20 mouse cellular contexts compared by ENCODE assay signal in the genomic region with DNA sequence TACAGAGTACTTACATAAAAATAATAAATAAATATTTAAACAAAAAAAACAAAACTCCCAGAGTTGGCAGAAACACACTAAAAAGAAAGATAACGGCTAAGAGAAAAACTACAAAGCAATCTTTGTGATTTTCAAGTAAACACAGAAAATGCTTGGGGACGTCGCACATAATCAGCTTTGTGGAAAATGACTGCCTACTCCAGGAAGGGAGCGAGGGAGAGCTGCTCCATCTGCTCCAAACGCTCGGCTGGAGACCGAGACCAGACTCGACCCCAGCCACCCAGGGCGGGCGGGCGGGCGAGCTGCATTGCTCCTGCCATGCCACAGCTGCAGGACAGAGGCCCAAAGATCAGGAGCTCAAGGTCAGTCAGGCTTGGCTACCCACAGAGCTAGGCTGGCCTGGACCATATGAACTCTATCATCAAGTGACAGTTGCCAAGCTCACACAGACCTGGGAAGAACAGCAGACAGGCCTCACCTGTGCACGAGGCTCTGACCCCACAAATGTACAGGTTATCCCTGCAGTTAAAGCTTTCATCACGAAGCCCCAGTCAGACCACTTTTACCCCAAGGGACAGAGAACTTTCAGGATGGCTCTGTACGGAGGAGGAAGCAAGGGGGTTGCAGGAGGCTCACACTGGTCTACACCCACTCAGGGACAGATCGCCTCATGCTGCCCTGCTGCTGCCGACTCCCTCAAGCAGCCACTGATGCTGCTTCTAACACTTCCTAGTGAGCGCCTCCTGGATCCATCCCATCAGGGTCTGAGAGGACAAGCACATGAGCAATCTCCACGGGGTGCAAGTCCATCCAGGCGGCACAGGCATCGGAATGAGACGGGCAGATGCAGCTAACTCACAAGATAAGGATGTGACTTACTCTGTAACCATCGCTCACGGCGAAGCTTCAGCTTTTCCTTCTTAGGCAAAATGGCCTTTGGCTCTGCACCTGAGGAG. TPM values are rescaled to one million over a fixed set of nuclear protein-coding genes. Genes with fewer than 3 reads are reported as not detected.
DNase-seq lines count a peak whose midpoint lies in the region; ATAC-seq and TF ChIP-seq lines count a peak whose summit lies in the region.
"Had no signal": no experiment of that assay in that cellular context is flagged by ENCODE, and none has a peak within 500 bp of the region (broad histone marks: within the 10 kb centered on the region; RNA-seq: fewer than 3 reads in every experiment).

No protein-coding gene starts in this region.

- H3K36me3 ChIP-seq in hindbrain, postnatal 0 days (ENCODE audit: insufficient read depth, low read length), result peaks cover 19% of the 10 kb centered on the region; the same call in 1 of the 2 replicates
- H3K36me3 ChIP-seq in hindbrain, embryonic 12.5 days, result peaks cover 73% of the 10 kb centered on the region
- 0 out of 2 replicates have a peak, but pooled peaks cover 8% of the 10 kb centered on the region for H3K36me3 ChIP-seq in lung, postnatal 0 days (ENCODE audit: insufficient read depth, low read length)
- H3K36me3 ChIP-seq in forebrain, embryonic 14.5 days (ENCODE audit: control insufficient read depth, insufficient read depth, low read length), result peaks cover 74% of the 10 kb centered on the region

- no peaks in the 10 kb centered on the region for H3K9me3 ChIP-seq in hindbrain, postnatal 0 days (ENCODE audit: low read length)
- no peaks in the 10 kb centered on the region for H3K9me3 ChIP-seq in hindbrain, embryonic 12.5 days (replicated peaks)
- no peaks in the 10 kb centered on the region for H3K9me3 ChIP-seq in lung, postnatal 0 days (ENCODE audit: low read length)
- no peaks in the 10 kb centered on the region for H3K9me3 ChIP-seq in forebrain, embryonic 14.5 days (replicated peaks; ENCODE audit: control insufficient read depth, low read length)
- H3K9me3 ChIP-seq: embryonic facial prominence, embryonic 15.5 days; heart, embryonic 10.5 days; hindbrain, embryonic 10.5 days; limb, embryonic 15.5 days; midbrain, embryonic 10.5 days; stomach, embryonic 15.5 days had no signal

- 70% methylated on average over 25 of the region's 25 CpGs for WGBS in hindbrain, postnatal 0 days
- WGBS in hindbrain, embryonic 12.5 days, result 82% methylated on average over 25 of the region's 25 CpGs
- WGBS in lung, postnatal 0 days, result 61% methylated on average over 25 of the region's 25 CpGs
- 90% methylated on average over 25 of the region's 25 CpGs for WGBS in forebrain, embryonic 14.5 days

- TF ChIP-seq EP300 in lung, postnatal 0 days (IDR thresholded peaks at IDR 0.05), result peak; percentile 60; the same call in 1 of the 2 replicates

- H3K27ac ChIP-seq in hindbrain, postnatal 0 days, result peak overlapping the region; percentile 48; the same call in 1 of the 2 replicates
- H3K27ac ChIP-seq in hindbrain, embryonic 12.5 days, result no peak overlapping the region
- peak overlapping the region; percentile 43; the same call in 1 of the 2 replicates for H3K27ac ChIP-seq in layer of hippocampus, adult 2 months
- H3K27ac ChIP-seq in lung, postnatal 0 days (ENCODE audit: low read length), result peak overlapping the region; percentile 64
- no peak overlapping the region for H3K27ac ChIP-seq in forebrain, embryonic 14.5 days (ENCODE audit: low read depth, low read length)
- H3K27ac ChIP-seq: embryonic facial prominence, embryonic 15.5 days; gastrocnemius, adult 2 months; heart, embryonic 10.5 days; hindbrain, embryonic 10.5 days; limb, embryonic 15.5 days; midbrain, embryonic 10.5 days; stomach, embryonic 15.5 days had no signal

- H3K4me3 ChIP-seq in hindbrain, postnatal 0 days (ENCODE audit: low read length), result no peak overlapping the region
- H3K4me3 ChIP-seq in hindbrain, embryonic 12.5 days, result no peak overlapping the region
- no peak overlapping the region for H3K4me3 ChIP-seq in layer of hippocampus, adult 2 months
- no peak overlapping the region for H3K4me3 ChIP-seq in lung, postnatal 0 days (ENCODE audit: low read depth, low read length)
- no peak overlapping the region for H3K4me3 ChIP-seq in forebrain, embryonic 14.5 days (ENCODE audit: low read depth, low read length)
- H3K4me3 ChIP-seq: embryonic facial prominence, embryonic 15.5 days; gastrocnemius, adult 2 months; heart, embryonic 10.5 days; hindbrain, embryonic 10.5 days; limb, embryonic 15.5 days; midbrain, embryonic 10.5 days; stomach, embryonic 15.5 days had no signal

- no peak for DNase-seq in hindbrain, postnatal 0 days (ENCODE audit: low spot score)
- DNase-seq in layer of hippocampus, adult 2 months (ENCODE audit: low spot score in 2 of 2), result no peak
- no peak for DNase-seq in layer of hippocampus, adult 18-20 months (ENCODE audit: low spot score in 2 of 2)
- peak; percentile 81 for DNase-seq in lung, postnatal 0 days (ENCODE audit: low spot score)
- DNase-seq in lung, adult 18-20 months, result no peak
- DNase-seq in forebrain, embryonic 14.5 days (ENCODE audit: low spot score), result no peak
- DNase-seq: adrenal gland, adult 8-10 months; forebrain, postnatal 0 days; gastrocnemius, adult 2 months; kidney, postnatal 4 days; liver, postnatal 0 days; thymus, adult 18-20 months; thymus, postnatal 4 days had no signal

- no peaks in the 10 kb centered on the region for H3K4me1 ChIP-seq in hindbrain, postnatal 0 days (ENCODE audit: insufficient read depth, low read length)
- 0 out of 2 replicates have a peak, but pooled peaks cover 3% of the 10 kb centered on the region for H3K4me1 ChIP-seq in hindbrain, embryonic 12.5 days
- H3K4me1 ChIP-seq in lung, postnatal 0 days (ENCODE audit: insufficient read depth, low read depth, low read length), result no peaks in the 10 kb centered on the region
- H3K4me1 ChIP-seq in forebrain, embryonic 14.5 days (ENCODE audit: control insufficient read depth, insufficient read depth, low read length), result no peaks in the 10 kb centered on the region
- H3K4me1 ChIP-seq: embryonic facial prominence, embryonic 15.5 days; midbrain, embryonic 10.5 days had no signal

- no peaks in the 10 kb centered on the region for H3K27me3 ChIP-seq in hindbrain, postnatal 0 days (ENCODE audit: insufficient read depth, low read length)
- no peaks in the 10 kb centered on the region for H3K27me3 ChIP-seq in hindbrain, embryonic 12.5 days
- H3K27me3 ChIP-seq in lung, postnatal 0 days (replicated peaks; ENCODE audit: insufficient read depth, low read length), result no peaks in the 10 kb centered on the region
- H3K27me3 ChIP-seq in forebrain, embryonic 14.5 days (replicated peaks; ENCODE audit: control insufficient read depth, insufficient read depth, low read length), result no peaks in the 10 kb centered on the region
- H3K27me3 ChIP-seq: embryonic facial prominence, embryonic 15.5 days; limb, embryonic 15.5 days; stomach, embryonic 15.5 days had no signal

- no peak for TF ChIP-seq CTCF in hindbrain, postnatal 0 days (IDR thresholded peaks at IDR 0.05; ENCODE audit: low read depth)
- TF ChIP-seq CTCF in layer of hippocampus, adult 2 months (conservative IDR thresholded peaks at IDR 0.05), result no peak
- no peak for TF ChIP-seq CTCF in lung, postnatal 0 days (IDR thresholded peaks at IDR 0.05)

- H3K9ac ChIP-seq in hindbrain, postnatal 0 days (replicated peaks; ENCODE audit: low read length), result no peak overlapping the region
- no peak overlapping the region for H3K9ac ChIP-seq in hindbrain, embryonic 12.5 days
- H3K9ac ChIP-seq in lung, postnatal 0 days (replicated peaks; ENCODE audit: low read depth), result no peak overlapping the region
- no peak overlapping the region for H3K9ac ChIP-seq in forebrain, embryonic 14.5 days (ENCODE audit: low read length)
- H3K9ac ChIP-seq: embryonic facial prominence, embryonic 15.5 days; forebrain, postnatal 0 days; limb, embryonic 15.5 days; liver, postnatal 0 days; stomach, embryonic 15.5 days had no signal

- H3K4me2 ChIP-seq in hindbrain, postnatal 0 days (ENCODE audit: low read depth, low read length), result no peak overlapping the region
- H3K4me2 ChIP-seq in hindbrain, embryonic 12.5 days (replicated peaks), result no peak overlapping the region
- no peak overlapping the region for H3K4me2 ChIP-seq in lung, postnatal 0 days (replicated peaks; ENCODE audit: low read depth, low read length)
- H3K4me2 ChIP-seq in forebrain, embryonic 14.5 days (ENCODE audit: low read length), result no peak overlapping the region
- H3K4me2 ChIP-seq: embryonic facial prominence, embryonic 15.5 days; limb, embryonic 15.5 days; stomach, embryonic 15.5 days had no signal

- no peak for ATAC-seq in hindbrain, postnatal 0 days
- ATAC-seq in hindbrain, embryonic 12.5 days (ENCODE audit: low FRiP score), result no peak
- peak; percentile 58 for ATAC-seq in lung, postnatal 0 days
- no peak for ATAC-seq in forebrain, embryonic 14.5 days
- ATAC-seq: forebrain, postnatal 0 days; liver, postnatal 0 days had no signal

RNA-seq across cellular contexts. Expression of gene Fam207a, which starts 12.3 kb away (rescaled TPM):
- 43.5 and 56.2 TPM in 2 replicates for total RNA-seq in hindbrain, postnatal 0 days (2014; rRNA removed)
- 31.8 and 35.9 TPM in 2 replicates for polyA plus RNA-seq in hindbrain, postnatal 0 days (2015; fragmentation: Nextera tagmentation; extraction: Ambion mirVana)
- 47.3 and 48.0 TPM in 2 replicates for polyA plus RNA-seq in hindbrain, embryonic 12.5 days (2016; fragmentation: Nextera tagmentation; extraction: Ambion mirVana)
- total RNA-seq in layer of hippocampus, adult 2 months (2021), result 10 to 100 TPM; 32.8 to 35.2 TPM
- 10 to 100 TPM; 37.6 to 40.5 TPM for total RNA-seq in layer of hippocampus, adult 18-20 months (2021)
- 26.8 and 27.2 TPM in 2 replicates for polyA plus RNA-seq in lung, postnatal 0 days (2015; fragmentation: Nextera tagmentation; extraction: Ambion mirVana)
- polyA plus RNA-seq in forebrain, embryonic 14.5 days (2014; fragmentation: Nextera tagmentation; extraction: Ambion mirVana), result 33.8 and 36.9 TPM in 2 replicates

RNA-seq across cellular contexts. Expression of gene Itgb2, which starts 26.8 kb away (rescaled TPM):
- total RNA-seq in hindbrain, postnatal 0 days (2014; rRNA removed), result 0.68 and 1.9 TPM in 2 replicates
- 0.87 and 1.0 TPM in 2 replicates for polyA plus RNA-seq in hindbrain, postnatal 0 days (2015; fragmentation: Nextera tagmentation; extraction: Ambion mirVana)
- polyA plus RNA-seq in hindbrain, embryonic 12.5 days (2016; fragmentation: Nextera tagmentation; extraction: Ambion mirVana), result 0.70 and 1.6 TPM in 2 replicates
- total RNA-seq in layer of hippocampus, adult 2 months (2021), result 1 to 10 TPM; 3.3 to 4.6 TPM
- 1 to 10 TPM; 3.6 to 4.5 TPM for total RNA-seq in layer of hippocampus, adult 18-20 months (2021)
- 19.1 and 21.1 TPM in 2 replicates for polyA plus RNA-seq in lung, postnatal 0 days (2015; fragmentation: Nextera tagmentation; extraction: Ambion mirVana)
- polyA plus RNA-seq in forebrain, embryonic 14.5 days (2014; fragmentation: Nextera tagmentation; extraction: Ambion mirVana), result 0.67 and 0.89 TPM in 2 replicates

Comparison
In these comparisons a context has a peak if more than half of its experiments do, and no peak if none do; other contexts are left out.
1. H3K27ac ChIP-seq: peak in hindbrain, postnatal 0 days (single experiment), layer of hippocampus, adult 2 months (single experiment) and lung, postnatal 0 days (single experiment); none in hindbrain, embryonic 12.5 days (single experiment) and forebrain, embryonic 14.5 days (single experiment).